Mouse (Mus musculus): Measurements from ENCODE around the gene Zfp568. TPM values are rescaled to one million over a fixed set of nuclear protein-coding genes. Genes with fewer than 3 reads are reported as not detected.
"Not testable (repeated sequence)": the region's sequence is repeated elsewhere in the genome, so short reads cannot be mapped to it uniquely, and the experiment has no call there.

The Zfp568 gene
- 8.7 and 9.0 TPM in 2 replicates for polyA plus RNA-seq (2012; rRNA removed)

GRCm38 (mm10) chr7:29983690-29984380 is at the start of gene Zfp568:
Gene Zfp568 (plus strand): TSS chr7:29983955.
- DNase-seq (ENCODE audit: low spot score) = peak; percentile 90

GRCm38 (mm10) chr7:29938856-29939255 is 44.9 kb upstream of the Zfp568 start:
- no peak for DNase-seq (ENCODE audit: low spot score)

GRCm38 (mm10) chr7:29941027-29941426 is 42.7 kb upstream of the Zfp568 start:
- no peak for DNase-seq (ENCODE audit: low spot score)

- no peak for DNase-seq (ENCODE audit: low spot score)
Measured at GRCm38 (mm10) chr7:29942740-29943139, 41.0 kb upstream of the Zfp568 start.

- no peak for DNase-seq (ENCODE audit: low spot score)
Measured at GRCm38 (mm10) chr7:29943720-29944119, 40.0 kb upstream of the Zfp568 start.

- no peak for DNase-seq (ENCODE audit: low spot score)
Measured at GRCm38 (mm10) chr7:29944201-29944600, 39.6 kb upstream of the Zfp568 start.

- no peak for DNase-seq (ENCODE audit: low spot score)
Measured at GRCm38 (mm10) chr7:29953086-29953485, 30.7 kb upstream of the Zfp568 start.

- DNase-seq (ENCODE audit: low spot score) = peak; percentile 60
Measured at GRCm38 (mm10) chr7:29953513-29954401, 30.0 kb upstream of the Zfp568 start, which contains the start of gene Zfp74. Gene Zfp74 (minus strand): TSS chr7:29954089.

GRCm38 (mm10) chr7:29954731-29955130 is 29.0 kb upstream of the Zfp568 start:
- no peak for DNase-seq (ENCODE audit: low spot score)

- DNase-seq (ENCODE audit: low spot score) = no peak
Measured at GRCm38 (mm10) chr7:29956257-29956656, 27.5 kb upstream of the Zfp568 start.

- DNase-seq (ENCODE audit: low spot score) = no peak
Measured at GRCm38 (mm10) chr7:29958125-29958724, 25.5 kb upstream of the Zfp568 start.

- no peak for DNase-seq (ENCODE audit: low spot score)
Measured at GRCm38 (mm10) chr7:29959004-29959403, 24.8 kb upstream of the Zfp568 start.

- DNase-seq (ENCODE audit: low spot score) = not testable (repeated sequence)
Measured at GRCm38 (mm10) chr7:29965115-29965810, 18.5 kb upstream of the Zfp568 start.

- no peak for DNase-seq (ENCODE audit: low spot score)
Measured at GRCm38 (mm10) chr7:29970686-29971085, 13.1 kb upstream of the Zfp568 start.

- DNase-seq (ENCODE audit: low spot score) = no peak
Measured at GRCm38 (mm10) chr7:29980761-29981160, 3.0 kb upstream of the Zfp568 start.

GRCm38 (mm10) chr7:29981455-29981854 is 2.3 kb upstream of the Zfp568 start:
- DNase-seq (ENCODE audit: low spot score) = no peak

GRCm38 (mm10) chr7:29981860-29982259 is 1.9 kb upstream of the Zfp568 start:
- DNase-seq (ENCODE audit: low spot score) = no peak

GRCm38 (mm10) chr7:29982341-29982740 is 1.4 kb upstream of the Zfp568 start:
- no peak for DNase-seq (ENCODE audit: low spot score)

- DNase-seq (ENCODE audit: low spot score) = peak; percentile 22
Measured at GRCm38 (mm10) chr7:29982931-29983330, 824 bp upstream of the Zfp568 start.

- no peak for DNase-seq (ENCODE audit: low spot score)
Measured at GRCm38 (mm10) chr7:29983340-29983689, 440 bp upstream of the Zfp568 start.

GRCm38 (mm10) chr7:29986101-29986500 is 2.3 kb downstream of the Zfp568 start:
- DNase-seq (ENCODE audit: low spot score) = no peak

GRCm38 (mm10) chr7:29987551-29987950 is 3.8 kb downstream of the Zfp568 start:
- DNase-seq (ENCODE audit: low spot score) = no peak

Data from urinary bladder, adult 2 months (tissue).